Mouse (Mus musculus) limb, embryonic 12.5 days (tissue): ENCODE results near the gene Padi2. TPM values are rescaled to one million over a fixed set of nuclear protein-coding genes. Genes with fewer than 3 reads are reported as not detected.

Experiments
- ATAC-seq: fragments of 200-750 bp; cut with Nextera tagmentation; 2 replicates; pipeline ENCODE4 v1.8.0; 2017; ENCODE audit warnings: low read depth, moderate TSS enrichment; ENCODE audit not compliant: insufficient number of reproducible peaks, insufficient read depth, low FRiP score, low TSS enrichment
- H3K27ac ChIP-seq: fragments of 300-500 bp; sonication (generic); 2 replicates; pipeline ENCODE4 v1.5.1; 2016; ENCODE audit warnings: mild to moderate bottlenecking, moderate library complexity
- H3K27me3 ChIP-seq: fragments of 300-500 bp; sonication (generic); 2 replicates; pipeline ENCODE4 v1.6.1; 2016; ENCODE audit warnings: mild to moderate bottlenecking, moderate library complexity
- H3K36me3 ChIP-seq: fragments of 300-500 bp; sonication (generic); 2 replicates; pipeline ENCODE4 v1.6.1; 2016; ENCODE audit warnings: mild to moderate bottlenecking, moderate library complexity
- H3K4me1 ChIP-seq: fragments of 300-500 bp; sonication (generic); replicated peaks from 2 replicates; pipeline ENCODE4 v1.6.1; 2016
- H3K4me2 ChIP-seq: fragments of 300-500 bp; sonication (generic); 2 replicates; pipeline ENCODE4 v1.6.1; 2016; ENCODE audit warnings: mild to moderate bottlenecking, moderate library complexity
- H3K4me3 ChIP-seq: fragments of 300-500 bp; sonication (generic); replicated peaks from 2 replicates; pipeline ENCODE4 v1.5.1; 2016; ENCODE audit warnings: mild to moderate bottlenecking
- H3K9ac ChIP-seq: fragments of 300-500 bp; sonication (generic); replicated peaks from 2 replicates; pipeline ENCODE4 v1.6.1; 2016; ENCODE audit warnings: mild to moderate bottlenecking, moderate library complexity
- H3K9me3 ChIP-seq: fragments of 300-500 bp; sonication (generic); 2 replicates; pipeline ENCODE4 v1.6.1; 2016; ENCODE audit warnings: mild to moderate bottlenecking, moderate library complexity
- WGBS: fragments of 180-500 bp; shearing (Covaris S2); methylation state at CpG from one replicate; pipeline ENCODE4 v1.1.7; 2016; 5-methylcytosine and 5-hydroxymethylcytosine counted together
- polyA plus RNA-seq: library from polyadenylated mRNA; unstranded; fragments of >200 nt; fragmentation: Nextera tagmentation; extraction: Ambion mirVana; gene quantifications from 2 replicates; pipeline ENCODE4 v1.2.1, GENCODE M21; 2016

The Padi2 gene
- polyA plus RNA-seq, 1 experiment from 2014 or later, result 1.3 TPM

- 51% methylated on average over 12 of the region's 12 CpGs for WGBS
- peaks cover 68% of the 10 kb centered on the region for H3K27me3 ChIP-seq
- H3K4me3 ChIP-seq, result no peak overlapping the region
- no peaks in the 10 kb centered on the region for H3K9me3 ChIP-seq
- ATAC-seq, result no peak
- H3K4me2 ChIP-seq, result no peak overlapping the region
- H3K36me3 ChIP-seq, result no peaks in the 10 kb centered on the region
- peaks cover 21% of the 10 kb centered on the region for H3K4me1 ChIP-seq
- no peak overlapping the region for H3K9ac ChIP-seq
- no peak overlapping the region for H3K27ac ChIP-seq
Measured at GRCm38 (mm10) chr4:140907306-140908024, 1.3 kb downstream of the Padi2 start.

DNA sequence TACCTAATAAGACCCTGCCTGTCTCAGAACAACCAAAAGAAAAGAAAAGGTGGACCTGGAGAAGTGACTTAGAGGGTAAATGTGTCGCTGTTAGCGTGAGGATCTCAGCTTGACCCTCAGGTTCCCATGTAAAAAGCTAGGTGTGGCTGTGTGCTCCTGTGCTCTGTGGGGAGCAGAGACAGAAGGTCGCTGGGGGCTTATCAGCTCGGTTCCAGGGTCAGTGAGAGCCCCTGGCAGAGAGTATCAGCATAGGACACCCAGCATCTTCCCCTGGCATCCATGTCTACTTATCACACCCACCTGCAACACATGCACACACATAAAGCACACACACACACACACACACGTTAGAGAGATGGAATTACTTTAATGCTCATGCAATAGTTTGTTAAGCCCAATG is 2.5 kb downstream of the Padi2 start:
- H3K9me3 ChIP-seq, result no peaks in the 10 kb centered on the region
- H3K4me3 ChIP-seq, result no peak overlapping the region
- no peak for ATAC-seq
- H3K4me2 ChIP-seq, result no peak overlapping the region
- H3K27me3 ChIP-seq, result peaks cover 59% of the 10 kb centered on the region
- no peaks in the 10 kb centered on the region for H3K36me3 ChIP-seq
- no peak overlapping the region for H3K9ac ChIP-seq
- no peak overlapping the region for H3K27ac ChIP-seq
- 72% methylated on average over 5 of the region's 5 CpGs for WGBS
- H3K4me1 ChIP-seq, result peaks cover 21% of the 10 kb centered on the region

- H3K9ac ChIP-seq, result no peak overlapping the region
- 77% methylated on average over 4 of the region's 4 CpGs for WGBS
- no peak overlapping the region for H3K4me3 ChIP-seq
- H3K4me1 ChIP-seq, result peaks cover 21% of the 10 kb centered on the region
- H3K4me2 ChIP-seq, result no peak overlapping the region
- peaks cover 50% of the 10 kb centered on the region for H3K27me3 ChIP-seq
- H3K27ac ChIP-seq, result no peak overlapping the region
- no peak for ATAC-seq
- H3K9me3 ChIP-seq, result no peaks in the 10 kb centered on the region
- no peaks in the 10 kb centered on the region for H3K36me3 ChIP-seq
Measured at GRCm38 (mm10) chr4:140909536-140909935, 3.4 kb downstream of the Padi2 start.

GRCm38 (mm10) chr4:140910661-140911310 is 4.6 kb downstream of the Padi2 start:
- ATAC-seq, result 0 out of 2 replicates have a peak, but pooled peaks have one; percentile 15
- H3K4me2 ChIP-seq, result peak overlapping the region; percentile 42
- peak overlapping the region; percentile 15; the same call in 1 of the 2 replicates for H3K4me3 ChIP-seq
- H3K27me3 ChIP-seq, result peaks cover 38% of the 10 kb centered on the region
- H3K9ac ChIP-seq, result 0 out of 2 replicates have a peak overlapping the region, but pooled peaks have one; percentile 24
- no peak overlapping the region for H3K27ac ChIP-seq
- 11% methylated on average over 17 of the region's 17 CpGs for WGBS
- H3K36me3 ChIP-seq, result no peaks in the 10 kb centered on the region
- H3K9me3 ChIP-seq, result no peaks in the 10 kb centered on the region
- peaks cover 18% of the 10 kb centered on the region for H3K4me1 ChIP-seq

GRCm38 (mm10) chr4:140911416-140911815 is 5.3 kb downstream of the Padi2 start:
- Histone ChIP-seq H3K4me1 (peaks cover 12% of the 10 kb centered on the region), H3K9me3 (no peaks in the 10 kb centered on the region), H3K4me2 (no peak overlapping the region), H3K9ac (no peak overlapping the region), H3K36me3 (no peaks in the 10 kb centered on the region), H3K27ac (no peak overlapping the region), H3K27me3 (peaks cover 32% of the 10 kb centered on the region), H3K4me3 (no peak overlapping the region)
- no peak for ATAC-seq
- 89% methylated on average over 9 of the region's 9 CpGs for WGBS

GRCm38 (mm10) chr4:140912271-140912833 is 6.2 kb downstream of the Padi2 start:
- WGBS, result 76% methylated on average over 10 of the region's 10 CpGs
- Histone ChIP-seq H3K4me1 (peaks cover 9% of the 10 kb centered on the region), H3K9ac (no peak overlapping the region), H3K36me3 (no peaks in the 10 kb centered on the region), H3K9me3 (no peaks in the 10 kb centered on the region), H3K27ac (no peak overlapping the region), H3K4me3 (no peak overlapping the region), H3K27me3 (peaks cover 23% of the 10 kb centered on the region), H3K4me2 (no peak overlapping the region)
- ATAC-seq, result no peak

- no peak for ATAC-seq
- H3K27me3 ChIP-seq, result peaks cover 11% of the 10 kb centered on the region
- no peak overlapping the region for H3K4me2 ChIP-seq
- H3K36me3 ChIP-seq, result no peaks in the 10 kb centered on the region
- 89% methylated on average over 9 of the region's 9 CpGs for WGBS
- no peak overlapping the region for H3K27ac ChIP-seq
- no peak overlapping the region for H3K4me3 ChIP-seq
- no peak overlapping the region for H3K9ac ChIP-seq
- H3K9me3 ChIP-seq, result no peaks in the 10 kb centered on the region
- peaks cover 9% of the 10 kb centered on the region for H3K4me1 ChIP-seq
Measured at GRCm38 (mm10) chr4:140913565-140913964, 7.4 kb downstream of the Padi2 start.

- no peak for ATAC-seq
- Histone ChIP-seq H3K27me3 (peaks cover under 1% of the 10 kb centered on the region; the same call in 1 of the 2 replicates), H3K9me3 (no peaks in the 10 kb centered on the region), H3K27ac (no peak overlapping the region), H3K4me3 (no peak overlapping the region), H3K9ac (no peak overlapping the region), H3K4me1 (peaks cover 9% of the 10 kb centered on the region), H3K36me3 (no peaks in the 10 kb centered on the region), H3K4me2 (no peak overlapping the region)
- WGBS, result 65% methylated on average over 6 of the region's 6 CpGs
Measured at GRCm38 (mm10) chr4:140914731-140915131, 8.6 kb downstream of the Padi2 start.

DNA sequence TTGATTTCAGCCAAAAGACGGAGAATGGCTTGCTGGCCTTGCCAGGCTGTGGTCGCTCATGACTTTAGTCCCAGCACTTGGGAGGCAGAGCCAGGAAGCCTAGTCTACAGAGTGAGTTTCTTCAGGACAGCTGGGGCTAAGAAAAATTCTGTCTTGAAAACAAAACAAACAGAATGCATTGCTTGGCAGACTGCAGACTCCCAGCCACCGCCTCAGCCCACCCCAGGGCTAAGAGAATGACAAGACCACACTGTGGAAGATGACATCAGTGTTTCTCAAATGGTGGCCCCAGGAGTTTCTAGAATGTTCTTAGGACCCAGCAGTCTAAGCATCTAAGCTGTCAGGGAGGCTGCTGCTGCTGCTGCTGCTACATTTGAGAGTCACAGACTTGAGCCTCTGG is 9.1 kb downstream of the Padi2 start:
- no peak for ATAC-seq
- H3K27me3 ChIP-seq, result no peaks in the 10 kb centered on the region
- H3K4me1 ChIP-seq, result peaks cover 9% of the 10 kb centered on the region
- H3K9ac ChIP-seq, result no peak overlapping the region
- no peak overlapping the region for H3K4me3 ChIP-seq
- H3K4me2 ChIP-seq, result no peak overlapping the region
- no peak overlapping the region for H3K27ac ChIP-seq
- no peaks in the 10 kb centered on the region for H3K9me3 ChIP-seq
- H3K36me3 ChIP-seq, result no peaks in the 10 kb centered on the region
- WGBS, result 79% methylated on average over 3 of the region's 3 CpGs

DNA sequence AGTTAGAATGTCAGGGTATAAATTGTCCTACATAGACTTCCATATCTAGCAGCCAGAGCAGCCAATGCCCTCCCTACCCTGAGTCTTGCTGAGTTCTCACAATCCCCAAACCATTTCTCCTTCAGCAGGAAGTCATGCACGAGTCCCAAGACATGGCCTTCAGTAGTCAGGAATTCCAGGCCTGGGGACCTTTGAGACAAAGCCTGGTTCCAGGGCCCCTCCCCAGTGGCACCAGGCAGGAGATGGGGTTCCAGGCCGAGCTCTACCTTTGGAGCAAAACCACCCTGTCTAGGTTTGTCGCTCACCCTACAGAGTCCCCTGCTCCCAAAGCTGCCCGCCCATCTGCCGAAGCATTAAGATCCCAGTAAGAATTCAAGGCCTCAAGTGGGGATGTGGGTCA is 10.2 kb downstream of the Padi2 start:
- no peak overlapping the region for H3K4me2 ChIP-seq
- 90% methylated on average over 5 of the region's 5 CpGs for WGBS
- ATAC-seq, result no peak

GRCm38 (mm10) chr4:140917451-140917850 is 11.3 kb downstream of the Padi2 start:
- 86% methylated on average over 9 of the region's 9 CpGs for WGBS
- Histone ChIP-seq H3K9ac (no peak overlapping the region), H3K4me3 (no peak overlapping the region), H3K27ac (no peak overlapping the region), H3K4me2 (no peak overlapping the region), H3K4me1 (peaks cover 5% of the 10 kb centered on the region), H3K9me3 (no peaks in the 10 kb centered on the region), H3K36me3 (no peaks in the 10 kb centered on the region), H3K27me3 (no peaks in the 10 kb centered on the region)
- no peak for ATAC-seq

More for the DNA sequence above, 10.2 kb downstream of the Padi2 start:
- H3K4me1 ChIP-seq, result no peaks in the 10 kb centered on the region; the same call in 1 of the 2 replicates
- H3K36me3 ChIP-seq, result no peaks in the 10 kb centered on the region
- no peaks in the 10 kb centered on the region for H3K9me3 ChIP-seq
- H3K9ac ChIP-seq, result no peak overlapping the region
- H3K27ac ChIP-seq, result no peak overlapping the region
- no peak overlapping the region for H3K4me3 ChIP-seq
- H3K27me3 ChIP-seq, result no peaks in the 10 kb centered on the region
